ENCODE assay signal across 14 mouse cellular contexts in the genomic region with DNA sequence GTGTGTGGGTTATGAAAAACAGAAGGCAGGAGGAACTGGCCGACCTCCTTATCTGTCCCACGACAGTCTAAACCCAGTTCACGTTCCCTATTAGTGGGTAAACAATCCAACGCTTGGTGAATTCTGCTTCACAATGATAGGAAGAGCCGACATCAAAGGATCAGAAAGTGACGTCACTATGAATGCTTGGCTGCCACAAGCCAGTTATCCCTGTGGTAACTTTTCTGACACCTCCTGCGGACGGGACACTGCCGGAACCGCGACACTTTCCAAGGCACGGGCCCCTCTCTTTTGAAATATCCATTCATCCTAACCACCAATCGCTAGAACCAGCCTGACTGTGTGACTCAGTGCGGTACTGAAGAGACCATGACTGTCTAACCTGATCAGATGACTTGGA. TPM values are rescaled to one million over a fixed set of nuclear protein-coding genes. Genes with fewer than 3 reads are reported as not detected.
DNase-seq lines count a peak whose midpoint lies in the region; ATAC-seq lines count a peak whose summit lies in the region.
"Had no signal": no experiment of that assay in that cellular context is flagged by ENCODE, and none has a peak within 500 bp of the region (broad histone marks: within the 10 kb centered on the region; RNA-seq: fewer than 3 reads in every experiment).

No protein-coding gene starts in this region.

- no peak for ATAC-seq in liver, embryonic 12.5 days

- H3K4me1 ChIP-seq in liver, embryonic 12.5 days, result no peaks in the 10 kb centered on the region

- no peak overlapping the region for H3K4me2 ChIP-seq in liver, embryonic 12.5 days
- H3K4me2 ChIP-seq: embryonic facial prominence, embryonic 12.5 days had no signal

- H3K27me3 ChIP-seq in liver, embryonic 12.5 days (replicated peaks), result peaks cover 28% of the 10 kb centered on the region

- DNase-seq in liver, result peak; percentile 15
- peak; percentile 49 for DNase-seq in CD4-positive helper T cell, adult 2 months (ENCODE audit: low read depth, low spot score)
- DNase-seq in brain, adult 2 months (ENCODE audit: low read depth, low spot score), result peak; percentile 87
- DNase-seq in hindlimb bud, embryonic 11.5 days (ENCODE audit: extremely low spot score, low read depth, low spot score), result peak; percentile 66
- DNase-seq in left cerebral cortex, postnatal 4 days, result no peak
- no peak for DNase-seq in heart, adult 9 months (ENCODE audit: low spot score in 2 of 2)
- no peak for DNase-seq in spleen, adult 18-20 months
- DNase-seq: heart, postnatal 10 days; lung, postnatal 36 days had no signal

- intact Hi-C loops in left cerebral cortex, postnatal 4 days (cut with DNase I), result no loop called here

- no peak overlapping the region for H3K27ac ChIP-seq in liver, embryonic 12.5 days
- H3K27ac ChIP-seq: embryonic facial prominence, embryonic 12.5 days; stomach, postnatal 0 days had no signal

- no peaks in the 10 kb centered on the region for H3K36me3 ChIP-seq in liver, embryonic 12.5 days
- H3K36me3 ChIP-seq: embryonic facial prominence, embryonic 12.5 days had no signal

- 56% methylated on average over 14 of the region's 14 CpGs for WGBS in liver, embryonic 12.5 days (ENCODE audit: insufficient replicate concordance)

- H3K9ac ChIP-seq in liver, embryonic 12.5 days, result no peak overlapping the region
- H3K9ac ChIP-seq: embryonic facial prominence, embryonic 12.5 days had no signal

- H3K9me3 ChIP-seq in liver, embryonic 12.5 days (replicated peaks), result no peaks in the 10 kb centered on the region
- H3K9me3 ChIP-seq: embryonic facial prominence, embryonic 12.5 days had no signal

- no peak overlapping the region for H3K4me3 ChIP-seq in liver, embryonic 12.5 days
- H3K4me3 ChIP-seq: embryonic facial prominence, embryonic 12.5 days; myocyte had no signal

RNA-seq across cellular contexts. Expression of a gene that starts 2.0 kb away (rescaled TPM):
- polyA plus RNA-seq in liver, embryonic 12.5 days (2016; fragmentation: Nextera tagmentation; extraction: Ambion mirVana), result 0.07 and 0.08 TPM in 2 replicates
- 1 to 10 TPM; 3.9 to 4.1 TPM for total RNA-seq in left cerebral cortex, postnatal 4 days (2021)
- polyA plus RNA-seq: kidney, embryonic 16.5 days; myocyte had no signal

Comparison
In these comparisons a context has a peak if more than half of its experiments do, and no peak if none do; other contexts are left out.
1. DNase-seq: peak in liver (single experiment), CD4-positive helper T cell, adult 2 months (single experiment), brain, adult 2 months (single experiment) and hindlimb bud, embryonic 11.5 days (single experiment); none in left cerebral cortex, postnatal 4 days (single experiment), heart, adult 9 months (0 of 2) and spleen, adult 18-20 months (0 of 2).